Mouse (Mus musculus): Measurements from ENCODE around the gene Myo1h. TPM values are rescaled to one million over a fixed set of nuclear protein-coding genes. Genes with fewer than 3 reads are reported as not detected.

Myo1h gene
- polyA plus RNA-seq, 1 experiment = 2.2 TPM

- no peak for TF ChIP-seq MYOG (IDR thresholded peaks at IDR 0.05; ENCODE audit: control insufficient read depth, extremely low read depth, insufficient read length)
- TF ChIP-seq MAX (IDR thresholded peaks at IDR 0.05) = no peak
- TF ChIP-seq FOSL1 (IDR thresholded peaks at IDR 0.05; ENCODE audit: insufficient read depth, low read length, poor library complexity, severe bottlenecking) = no peak
- TF ChIP-seq MYOD1 (IDR thresholded peaks at IDR 0.05; ENCODE audit: control insufficient read depth, insufficient read length, low read depth) = no peak
- no peak for TF ChIP-seq USF1 (IDR thresholded peaks at IDR 0.05; ENCODE audit: low read depth)
- no peak for TF ChIP-seq CEBPB (IDR thresholded peaks at IDR 0.05; ENCODE audit: low read depth)
- no peak for TF ChIP-seq CTCF (IDR thresholded peaks at IDR 0.05; ENCODE audit: control insufficient read depth, insufficient read depth, insufficient read length)
Observed at GRCm38 (mm10) chr5:114323791-114324507, 35.0 kb downstream of the Myo1h start.

DNA sequence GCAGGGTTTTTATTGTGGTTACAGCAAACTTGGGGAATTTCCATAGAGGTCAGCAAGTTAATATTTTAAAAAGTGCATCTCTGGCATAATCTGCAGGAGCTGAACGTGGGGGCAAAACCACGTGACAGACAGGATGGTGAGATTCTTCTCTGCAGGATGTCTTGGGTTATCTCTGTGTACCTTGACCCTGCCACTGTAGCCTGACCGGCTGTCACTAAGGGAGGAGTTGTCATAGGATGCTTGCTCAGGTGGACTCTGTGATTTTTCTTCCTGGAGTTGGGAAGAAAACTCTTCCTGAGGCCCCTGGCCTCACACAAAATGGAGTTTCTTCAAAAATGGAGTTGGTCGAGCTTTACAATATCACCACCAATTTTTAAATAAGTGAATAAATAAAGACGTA lies 54.0 kb downstream of the Myo1h start:
- no peaks in the 10 kb centered on the region for H3K79me2 ChIP-seq (ENCODE audit: control insufficient read depth, insufficient read depth)
- no peak overlapping the region for H3K4me3 ChIP-seq (ENCODE audit: insufficient read depth, poor library complexity, severe bottlenecking)
- TF ChIP-seq USF1 (IDR thresholded peaks at IDR 0.05; ENCODE audit: low read depth) (no peak), MYOG (IDR thresholded peaks at IDR 0.05; ENCODE audit: control insufficient read depth, extremely low read depth, insufficient read length) (no peak), CTCF (IDR thresholded peaks at IDR 0.05; ENCODE audit: control insufficient read depth, insufficient read depth, insufficient read length) (no peak), MYOD1 (IDR thresholded peaks at IDR 0.05; ENCODE audit: control insufficient read depth, insufficient read length, low read depth) (no peak), MAX (IDR thresholded peaks at IDR 0.05) (no peak), FOSL1 (IDR thresholded peaks at IDR 0.05; ENCODE audit: insufficient read depth, low read length, poor library complexity, severe bottlenecking) (no peak), CEBPB (IDR thresholded peaks at IDR 0.05; ENCODE audit: low read depth) (no peak)
- peaks cover 8% of the 10 kb centered on the region for H3K27me3 ChIP-seq (ENCODE audit: control insufficient read depth, insufficient read depth, insufficient read length)
- no peaks in the 10 kb centered on the region for H3K79me3 ChIP-seq (ENCODE audit: low read depth)
- H3K36me3 ChIP-seq (ENCODE audit: control insufficient read depth, insufficient read depth) = no peaks in the 10 kb centered on the region
- no peak overlapping the region for H3ac ChIP-seq (ENCODE audit: control insufficient read depth, insufficient read length, low read depth)

More at GRCm38 (mm10) chr5:114323791-114324507, 35.0 kb downstream of the Myo1h start:
- Histone ChIP-seq H3K79me3 (ENCODE audit: low read depth) (no peaks in the 10 kb centered on the region), H3ac (ENCODE audit: control insufficient read depth, insufficient read length, low read depth) (no peak overlapping the region), H3K36me3 (ENCODE audit: control insufficient read depth, insufficient read depth) (no peaks in the 10 kb centered on the region), H3K4me3 (ENCODE audit: insufficient read depth, poor library complexity, severe bottlenecking) (no peak overlapping the region), H3K27me3 (ENCODE audit: control insufficient read depth, insufficient read depth, insufficient read length) (peaks cover 64% of the 10 kb centered on the region), H3K79me2 (ENCODE audit: control insufficient read depth, insufficient read depth) (no peaks in the 10 kb centered on the region)

DNA sequence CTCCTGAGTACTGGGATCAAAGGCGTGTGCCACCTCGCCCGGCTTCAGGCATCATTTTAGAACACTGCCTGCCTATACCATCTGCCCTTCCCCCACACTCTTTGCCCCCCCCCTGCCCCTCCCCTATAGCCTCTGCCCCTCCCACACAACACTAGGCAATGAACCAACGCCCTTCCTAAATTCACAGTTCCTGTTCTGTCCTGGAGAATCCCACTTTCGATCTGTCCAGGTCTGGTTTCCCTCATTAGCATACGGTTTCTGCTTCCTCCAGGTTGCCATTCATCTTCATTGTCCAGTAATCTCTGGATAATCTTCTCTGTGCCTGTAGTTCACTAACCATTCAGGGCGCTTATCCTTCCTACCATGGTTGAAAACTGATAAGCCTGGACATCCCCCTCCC lies 54.6 kb downstream of the Myo1h start:
- H3ac ChIP-seq (ENCODE audit: control insufficient read depth, insufficient read length, low read depth) = no peak overlapping the region
- H3K27me3 ChIP-seq (ENCODE audit: control insufficient read depth, insufficient read depth, insufficient read length) = peaks cover 8% of the 10 kb centered on the region
- H3K79me2 ChIP-seq (ENCODE audit: control insufficient read depth, insufficient read depth) = no peaks in the 10 kb centered on the region
- no peak for TF ChIP-seq MAX (IDR thresholded peaks at IDR 0.05)
- no peak for TF ChIP-seq CTCF (IDR thresholded peaks at IDR 0.05; ENCODE audit: control insufficient read depth, insufficient read depth, insufficient read length)
- no peak for TF ChIP-seq CEBPB (IDR thresholded peaks at IDR 0.05; ENCODE audit: low read depth)
- no peak for TF ChIP-seq FOSL1 (IDR thresholded peaks at IDR 0.05; ENCODE audit: insufficient read depth, low read length, poor library complexity, severe bottlenecking)
- no peak for TF ChIP-seq MYOG (IDR thresholded peaks at IDR 0.05; ENCODE audit: control insufficient read depth, extremely low read depth, insufficient read length)
- TF ChIP-seq MYOD1 (IDR thresholded peaks at IDR 0.05; ENCODE audit: control insufficient read depth, insufficient read length, low read depth) = no peak
- TF ChIP-seq USF1 (IDR thresholded peaks at IDR 0.05; ENCODE audit: low read depth) = no peak
- no peaks in the 10 kb centered on the region for H3K36me3 ChIP-seq (ENCODE audit: control insufficient read depth, insufficient read depth)
- H3K4me3 ChIP-seq (ENCODE audit: insufficient read depth, poor library complexity, severe bottlenecking) = no peak overlapping the region
- H3K79me3 ChIP-seq (ENCODE audit: low read depth) = no peaks in the 10 kb centered on the region

DNA sequence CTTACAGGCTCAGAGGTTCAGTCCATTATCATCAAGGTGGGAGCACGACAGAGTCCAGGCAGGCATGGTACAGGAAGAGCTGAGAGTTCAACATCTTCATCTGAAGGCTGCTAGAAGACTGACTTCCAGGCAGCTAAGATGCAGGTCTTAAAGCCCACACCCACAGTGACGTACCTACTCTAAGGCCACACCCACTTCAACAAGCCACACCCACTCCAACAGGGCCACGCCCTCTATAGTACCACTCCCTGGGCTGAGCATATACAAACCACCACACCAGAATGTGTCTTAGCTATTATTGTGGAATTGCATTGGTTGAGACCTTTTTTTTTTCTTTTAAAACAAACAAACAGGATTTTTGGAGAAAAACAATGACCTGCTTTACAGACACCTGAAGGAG lies 56.6 kb downstream of the Myo1h start:
- H3K79me3 ChIP-seq (ENCODE audit: low read depth) = no peaks in the 10 kb centered on the region
- TF ChIP-seq MAX (IDR thresholded peaks at IDR 0.05) (no peak), FOSL1 (IDR thresholded peaks at IDR 0.05; ENCODE audit: insufficient read depth, low read length, poor library complexity, severe bottlenecking) (no peak), USF1 (IDR thresholded peaks at IDR 0.05; ENCODE audit: low read depth) (no peak), CEBPB (IDR thresholded peaks at IDR 0.05; ENCODE audit: low read depth) (no peak), CTCF (IDR thresholded peaks at IDR 0.05; ENCODE audit: control insufficient read depth, insufficient read depth, insufficient read length) (no peak), MYOD1 (IDR thresholded peaks at IDR 0.05; ENCODE audit: control insufficient read depth, insufficient read length, low read depth) (no peak), MYOG (IDR thresholded peaks at IDR 0.05; ENCODE audit: control insufficient read depth, extremely low read depth, insufficient read length) (no peak)
- no peak overlapping the region for H3K4me3 ChIP-seq (ENCODE audit: insufficient read depth, poor library complexity, severe bottlenecking)
- no peaks in the 10 kb centered on the region for H3K36me3 ChIP-seq (ENCODE audit: control insufficient read depth, insufficient read depth)
- H3K79me2 ChIP-seq (ENCODE audit: control insufficient read depth, insufficient read depth) = no peaks in the 10 kb centered on the region
- H3ac ChIP-seq (ENCODE audit: control insufficient read depth, insufficient read length, low read depth) = no peak overlapping the region
- H3K27me3 ChIP-seq (ENCODE audit: control insufficient read depth, insufficient read depth, insufficient read length) = peaks cover 25% of the 10 kb centered on the region

DNA sequence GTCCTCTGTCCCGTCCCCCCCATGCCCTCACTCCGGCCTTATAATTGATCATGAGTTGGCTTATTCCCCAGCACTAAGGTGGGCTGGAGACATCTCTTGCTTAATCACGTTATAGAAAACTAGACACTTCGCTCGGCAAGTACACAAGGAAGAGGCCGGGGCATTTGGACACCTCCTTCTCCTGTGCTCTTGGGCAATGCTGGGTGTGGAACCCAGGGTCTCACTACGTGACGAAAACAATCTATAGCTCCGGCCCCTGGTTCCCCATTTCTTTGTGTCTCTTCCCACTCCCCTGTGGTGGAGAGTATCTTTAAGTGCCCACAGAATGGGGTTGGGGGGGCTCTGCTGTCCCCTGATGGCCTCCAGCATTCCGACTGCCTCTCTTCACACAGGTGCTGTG lies 58.0 kb downstream of the Myo1h start:
- H3ac ChIP-seq (ENCODE audit: control insufficient read depth, insufficient read length, low read depth) = no peak overlapping the region
- no peak for TF ChIP-seq MYOD1 (IDR thresholded peaks at IDR 0.05; ENCODE audit: control insufficient read depth, insufficient read length, low read depth)
- TF ChIP-seq CEBPB (IDR thresholded peaks at IDR 0.05; ENCODE audit: low read depth) = no peak
- TF ChIP-seq FOSL1 (IDR thresholded peaks at IDR 0.05; ENCODE audit: insufficient read depth, low read length, poor library complexity, severe bottlenecking) = no peak
- no peak for TF ChIP-seq CTCF (IDR thresholded peaks at IDR 0.05; ENCODE audit: control insufficient read depth, insufficient read depth, insufficient read length)
- no peak for TF ChIP-seq MAX (IDR thresholded peaks at IDR 0.05)
- peaks cover 36% of the 10 kb centered on the region for H3K27me3 ChIP-seq (ENCODE audit: control insufficient read depth, insufficient read depth, insufficient read length)
- no peaks in the 10 kb centered on the region for H3K36me3 ChIP-seq (ENCODE audit: control insufficient read depth, insufficient read depth)
- H3K4me3 ChIP-seq (ENCODE audit: insufficient read depth, poor library complexity, severe bottlenecking) = no peak overlapping the region
- H3K79me3 ChIP-seq (ENCODE audit: low read depth) = no peaks in the 10 kb centered on the region
- no peaks in the 10 kb centered on the region for H3K79me2 ChIP-seq (ENCODE audit: control insufficient read depth, insufficient read depth)

Data from C2C12 (cell line).